Mouse (Mus musculus): Measurements from ENCODE around the gene Pip5k1b. TPM values are rescaled to one million over a fixed set of nuclear protein-coding genes. Genes with fewer than 3 reads are reported as not detected.

Gene Pip5k1b
- polyA plus RNA-seq, 1 experiment from 2014 or later = 1.8 TPM

GRCm38 (mm10) chr19:24418030-24418429 is 137.6 kb downstream of the Pip5k1b start:
- 0 out of 2 replicates have a peak, but pooled peaks cover 3% of the 10 kb centered on the region for H3K4me1 ChIP-seq (replicated peaks; ENCODE audit: control insufficient read depth, insufficient read depth, low read length)
- H3K27me3 ChIP-seq (replicated peaks; ENCODE audit: control insufficient read depth, insufficient read depth, low read length) = no peaks in the 10 kb centered on the region
- H3K36me3 ChIP-seq (ENCODE audit: control insufficient read depth, insufficient read depth) = no peaks in the 10 kb centered on the region
- H3K9me3 ChIP-seq (ENCODE audit: control insufficient read depth, low read length) = no peaks in the 10 kb centered on the region
- no peak overlapping the region for H3K9ac ChIP-seq (replicated peaks; ENCODE audit: low read depth, low read length)
- no peak overlapping the region for H3K4me3 ChIP-seq (replicated peaks; ENCODE audit: low read length)
- no peak overlapping the region for H3K27ac ChIP-seq (ENCODE audit: low read length)
- WGBS = 59% methylated on average over 3 of the region's 3 CpGs
- no peak for ATAC-seq
- no peak overlapping the region for H3K4me2 ChIP-seq (ENCODE audit: low read length)

GRCm38 (mm10) chr19:24417659-24418004 is 138.0 kb downstream of the Pip5k1b start:
- no peaks in the 10 kb centered on the region for H3K9me3 ChIP-seq (ENCODE audit: control insufficient read depth, low read length)
- H3K4me3 ChIP-seq (replicated peaks; ENCODE audit: low read length) = no peak overlapping the region
- H3K36me3 ChIP-seq (ENCODE audit: control insufficient read depth, insufficient read depth) = no peaks in the 10 kb centered on the region
- 0 out of 2 replicates have a peak, but pooled peaks cover 3% of the 10 kb centered on the region for H3K4me1 ChIP-seq (replicated peaks; ENCODE audit: control insufficient read depth, insufficient read depth, low read length)
- no peak overlapping the region for H3K27ac ChIP-seq (ENCODE audit: low read length)
- WGBS = 78% methylated on average over 3 of the region's 3 CpGs
- H3K4me2 ChIP-seq (ENCODE audit: low read length) = no peak overlapping the region
- H3K9ac ChIP-seq (replicated peaks; ENCODE audit: low read depth, low read length) = no peak overlapping the region
- no peak for ATAC-seq
- H3K27me3 ChIP-seq (replicated peaks; ENCODE audit: control insufficient read depth, insufficient read depth, low read length) = no peaks in the 10 kb centered on the region

- H3K4me2 ChIP-seq (ENCODE audit: low read length) = no peak overlapping the region
- H3K9ac ChIP-seq (replicated peaks; ENCODE audit: low read depth, low read length) = no peak overlapping the region
- H3K27me3 ChIP-seq (replicated peaks; ENCODE audit: control insufficient read depth, insufficient read depth, low read length) = no peaks in the 10 kb centered on the region
- WGBS = 86% methylated on average over 9 of the region's 9 CpGs
- H3K4me1 ChIP-seq (replicated peaks; ENCODE audit: control insufficient read depth, insufficient read depth, low read length) = 0 out of 2 replicates have a peak, but pooled peaks cover 3% of the 10 kb centered on the region
- no peaks in the 10 kb centered on the region for H3K9me3 ChIP-seq (ENCODE audit: control insufficient read depth, low read length)
- no peaks in the 10 kb centered on the region for H3K36me3 ChIP-seq (ENCODE audit: control insufficient read depth, insufficient read depth)
- ATAC-seq = no peak
- H3K27ac ChIP-seq (ENCODE audit: low read length) = no peak overlapping the region
- H3K4me3 ChIP-seq (replicated peaks; ENCODE audit: low read length) = no peak overlapping the region
Measured at GRCm38 (mm10) chr19:24416975-24417658, 138.6 kb downstream of the Pip5k1b start.

GRCm38 (mm10) chr19:24415778-24416621 is 139.7 kb downstream of the Pip5k1b start:
- peak; percentile 67 for ATAC-seq

GRCm38 (mm10) chr19:24408863-24409564 is 146.7 kb downstream of the Pip5k1b start:
- 82% methylated on average over 11 of the region's 11 CpGs for WGBS
- Histone ChIP-seq H3K9me3 (ENCODE audit: control insufficient read depth, low read length) (no peaks in the 10 kb centered on the region), H3K4me2 (ENCODE audit: low read length) (no peak overlapping the region), H3K4me3 (replicated peaks; ENCODE audit: low read length) (no peak overlapping the region), H3K9ac (replicated peaks; ENCODE audit: low read depth, low read length) (no peak overlapping the region), H3K36me3 (ENCODE audit: control insufficient read depth, insufficient read depth) (no peaks in the 10 kb centered on the region), H3K4me1 (replicated peaks; ENCODE audit: control insufficient read depth, insufficient read depth, low read length) (no peaks in the 10 kb centered on the region), H3K27ac (ENCODE audit: low read length) (no peak overlapping the region), H3K27me3 (replicated peaks; ENCODE audit: control insufficient read depth, insufficient read depth, low read length) (no peaks in the 10 kb centered on the region)
- ATAC-seq = no peak

More at GRCm38 (mm10) chr19:24415778-24416621, 139.7 kb downstream of the Pip5k1b start:
- H3K9ac ChIP-seq (replicated peaks; ENCODE audit: low read depth, low read length) = no peak overlapping the region
- no peak overlapping the region for H3K4me2 ChIP-seq (ENCODE audit: low read length)
- H3K27me3 ChIP-seq (replicated peaks; ENCODE audit: control insufficient read depth, insufficient read depth, low read length) = no peaks in the 10 kb centered on the region
- no peak overlapping the region for H3K27ac ChIP-seq (ENCODE audit: low read length)
- WGBS = 66% methylated on average over 8 of the region's 8 CpGs
- H3K36me3 ChIP-seq (ENCODE audit: control insufficient read depth, insufficient read depth) = no peaks in the 10 kb centered on the region
- 0 out of 2 replicates have a peak, but pooled peaks cover 3% of the 10 kb centered on the region for H3K4me1 ChIP-seq (replicated peaks; ENCODE audit: control insufficient read depth, insufficient read depth, low read length)
- no peaks in the 10 kb centered on the region for H3K9me3 ChIP-seq (ENCODE audit: control insufficient read depth, low read length)
- H3K4me3 ChIP-seq (replicated peaks; ENCODE audit: low read length) = no peak overlapping the region

GRCm38 (mm10) chr19:24404716-24405115 is 151.0 kb downstream of the Pip5k1b start:
- Histone ChIP-seq H3K27ac (ENCODE audit: low read length) (no peak overlapping the region), H3K4me1 (replicated peaks; ENCODE audit: control insufficient read depth, insufficient read depth, low read length) (no peaks in the 10 kb centered on the region), H3K27me3 (replicated peaks; ENCODE audit: control insufficient read depth, insufficient read depth, low read length) (no peaks in the 10 kb centered on the region), H3K9ac (replicated peaks; ENCODE audit: low read depth, low read length) (no peak overlapping the region), H3K36me3 (ENCODE audit: control insufficient read depth, insufficient read depth) (no peaks in the 10 kb centered on the region), H3K9me3 (ENCODE audit: control insufficient read depth, low read length) (no peaks in the 10 kb centered on the region), H3K4me2 (ENCODE audit: low read length) (no peak overlapping the region), H3K4me3 (replicated peaks; ENCODE audit: low read length) (no peak overlapping the region)
- ATAC-seq = no peak
- 86% methylated on average over 3 of the region's 3 CpGs for WGBS

- no peak for ATAC-seq
Measured at GRCm38 (mm10) chr19:24403245-24403644, 152.4 kb downstream of the Pip5k1b start.

GRCm38 (mm10) chr19:24393920-24394319 is 161.8 kb downstream of the Pip5k1b start:
- no peaks in the 10 kb centered on the region for H3K4me1 ChIP-seq (replicated peaks; ENCODE audit: control insufficient read depth, insufficient read depth, low read length)
- H3K9me3 ChIP-seq (ENCODE audit: control insufficient read depth, low read length) = no peaks in the 10 kb centered on the region
- 82% methylated on average over 2 of the region's 2 CpGs for WGBS
- H3K27me3 ChIP-seq (replicated peaks; ENCODE audit: control insufficient read depth, insufficient read depth, low read length) = no peaks in the 10 kb centered on the region
- no peak overlapping the region for H3K9ac ChIP-seq (replicated peaks; ENCODE audit: low read depth, low read length)
- H3K4me3 ChIP-seq (replicated peaks; ENCODE audit: low read length) = no peak overlapping the region
- H3K27ac ChIP-seq (ENCODE audit: low read length) = no peak overlapping the region
- H3K36me3 ChIP-seq (ENCODE audit: control insufficient read depth, insufficient read depth) = no peaks in the 10 kb centered on the region
- H3K4me2 ChIP-seq (ENCODE audit: low read length) = no peak overlapping the region
- ATAC-seq = no peak

More at GRCm38 (mm10) chr19:24403245-24403644, 152.4 kb downstream of the Pip5k1b start:
- 88% methylated on average over 6 of the region's 6 CpGs for WGBS
- Histone ChIP-seq H3K27me3 (replicated peaks; ENCODE audit: control insufficient read depth, insufficient read depth, low read length) (no peaks in the 10 kb centered on the region), H3K4me3 (replicated peaks; ENCODE audit: low read length) (no peak overlapping the region), H3K4me2 (ENCODE audit: low read length) (no peak overlapping the region), H3K9ac (replicated peaks; ENCODE audit: low read depth, low read length) (no peak overlapping the region), H3K27ac (ENCODE audit: low read length) (no peak overlapping the region), H3K36me3 (ENCODE audit: control insufficient read depth, insufficient read depth) (no peaks in the 10 kb centered on the region), H3K4me1 (replicated peaks; ENCODE audit: control insufficient read depth, insufficient read depth, low read length) (no peaks in the 10 kb centered on the region), H3K9me3 (ENCODE audit: control insufficient read depth, low read length) (no peaks in the 10 kb centered on the region)

Data from forebrain, embryonic 16.5 days (tissue).